Mouse (Mus musculus) midbrain, embryonic 14.5 days (tissue): ENCODE results near the gene Tmem186. TPM values are rescaled to one million over a fixed set of nuclear protein-coding genes. Genes with fewer than 3 reads are reported as not detected.

Experiments used
- ATAC-seq: fragments of 200-750 bp; cut with Nextera tagmentation; 2 replicates; pipeline ENCODE4 v1.8.0; 2017; ENCODE audit warnings: moderate number of reproducible peaks, moderate library complexity; ENCODE audit not compliant: low FRiP score, low TSS enrichment
- DNase-seq: peaks from one replicate; pipeline ENCODE4 v3.0.0-alpha.2; 2015
- H3K27ac ChIP-seq: fragments of 300-500 bp; sonication (generic); replicated peaks from 2 replicates; pipeline ENCODE4 v1.5.1; 2014; ENCODE audit warnings: mild to moderate bottlenecking, low read depth, low read length, moderate library complexity
- H3K27me3 ChIP-seq: fragments of 300-500 bp; sonication (generic); 2 replicates; pipeline ENCODE4 v1.6.1; 2014; ENCODE audit warnings: low read length, control low read depth, mixed read lengths; ENCODE audit not compliant: control insufficient read depth, insufficient read depth
- H3K36me3 ChIP-seq: fragments of 300-500 bp; sonication (generic); 2 replicates; pipeline ENCODE4 v1.6.1; 2014; ENCODE audit warnings: low read length, control low read depth; ENCODE audit not compliant: control insufficient read depth, insufficient read depth
- H3K4me1 ChIP-seq: fragments of 300-500 bp; sonication (generic); 2 replicates; pipeline ENCODE4 v1.6.1; 2014; ENCODE audit warnings: mild to moderate bottlenecking, antibody characterized with exemption, low read length, control low read depth; ENCODE audit not compliant: control insufficient read depth, insufficient read depth
- H3K4me2 ChIP-seq: fragments of 300-500 bp; sonication (generic); 2 replicates; pipeline ENCODE4 v1.6.1; 2014; ENCODE audit warnings: mild to moderate bottlenecking, low read length, moderate library complexity
- H3K4me3 ChIP-seq: fragments of 300-500 bp; sonication (generic); replicated peaks from 2 replicates; pipeline ENCODE4 v1.5.1; 2014; ENCODE audit warnings: low read depth, low read length
- H3K9ac ChIP-seq: fragments of 300-500 bp; sonication (generic); replicated peaks from 2 replicates; pipeline ENCODE4 v1.6.1; 2014; ENCODE audit warnings: mild to moderate bottlenecking, low read length, moderate library complexity
- H3K9me3 ChIP-seq: fragments of 300-500 bp; sonication (generic); 2 replicates; pipeline ENCODE4 v1.6.1; 2016; ENCODE audit warnings: low read length, control low read depth, mixed read lengths; ENCODE audit not compliant: control insufficient read depth
- WGBS: fragments of 180-500 bp; shearing (Covaris S2); extraction: QIAGEN DNeasy Blood & Tissue Kit; methylation state at CpG from one replicate; pipeline ENCODE4 v1.1.7; 2014; 5-methylcytosine and 5-hydroxymethylcytosine counted together
- polyA plus RNA-seq: library from polyadenylated mRNA; unstranded; fragments of >200 nt; fragmentation: Nextera tagmentation; extraction: Ambion mirVana; gene quantifications from 2 replicates; pipeline ENCODE4 v1.2.1, GENCODE M21; 2014

Tmem186 gene
- polyA plus RNA-seq, 1 experiment from 2014 or later = 16.1 TPM

GRCm38 (mm10) chr16:8639466-8640191 lies 2.1 kb upstream of the Tmem186 start:
- no peak overlapping the region for H3K27ac ChIP-seq
- no peak overlapping the region for H3K4me3 ChIP-seq
- H3K4me1 ChIP-seq = peaks cover 14% of the 10 kb centered on the region
- H3K27me3 ChIP-seq = no peaks in the 10 kb centered on the region
- H3K9me3 ChIP-seq = no peaks in the 10 kb centered on the region
- DNase-seq (no peak), ATAC-seq (no peak)
- no peak overlapping the region for H3K4me2 ChIP-seq
- no peak overlapping the region for H3K9ac ChIP-seq
- H3K36me3 ChIP-seq = peaks cover 42% of the 10 kb centered on the region
- WGBS = 94% methylated on average over 11 of the region's 11 CpGs

- Histone ChIP-seq H3K9ac (peak overlapping the region; percentile 62), H3K27ac (peak overlapping the region; percentile 78), H3K4me2 (peak overlapping the region; percentile 94), H3K9me3 (no peaks in the 10 kb centered on the region), H3K36me3 (peaks cover 38% of the 10 kb centered on the region), H3K27me3 (no peaks in the 10 kb centered on the region), H3K4me1 (peaks cover 14% of the 10 kb centered on the region), H3K4me3 (peak overlapping the region; percentile 80)
- DNase-seq = no peak
- WGBS = 47% methylated on average over 7 of the region's 7 CpGs
- ATAC-seq = no peak
Measured at GRCm38 (mm10) chr16:8638131-8638530, 619 bp upstream of the Tmem186 start.

GRCm38 (mm10) chr16:8636867-8637216 lies 670 bp downstream of the Tmem186 start:
- H3K4me1 ChIP-seq = peaks cover 14% of the 10 kb centered on the region
- H3K4me2 ChIP-seq = peak overlapping the region; percentile 94
- peak overlapping the region; percentile 78 for H3K27ac ChIP-seq
- no peaks in the 10 kb centered on the region for H3K9me3 ChIP-seq
- no peak for DNase-seq
- WGBS = under 1% methylated on average over 13 of the region's 13 CpGs
- peak overlapping the region; percentile 62 for H3K9ac ChIP-seq
- no peak for ATAC-seq
- peaks cover 39% of the 10 kb centered on the region for H3K36me3 ChIP-seq
- peak overlapping the region; percentile 80 for H3K4me3 ChIP-seq
- no peaks in the 10 kb centered on the region for H3K27me3 ChIP-seq

GRCm38 (mm10) chr16:8631428-8631827 lies 6.1 kb downstream of the Tmem186 start:
- peaks cover 7% of the 10 kb centered on the region for H3K4me1 ChIP-seq
- H3K27me3 ChIP-seq = no peaks in the 10 kb centered on the region
- no peak overlapping the region for H3K4me2 ChIP-seq
- no peak overlapping the region for H3K27ac ChIP-seq
- DNase-seq (no peak), ATAC-seq (no peak)
- WGBS = 92% methylated on average over 5 of the region's 5 CpGs
- no peaks in the 10 kb centered on the region for H3K9me3 ChIP-seq
- peaks cover 31% of the 10 kb centered on the region for H3K36me3 ChIP-seq
- H3K4me3 ChIP-seq = no peak overlapping the region
- H3K9ac ChIP-seq = no peak overlapping the region

GRCm38 (mm10) chr16:8630419-8630818 lies 7.1 kb downstream of the Tmem186 start:
- Histone ChIP-seq H3K27me3 (no peaks in the 10 kb centered on the region), H3K4me3 (no peak overlapping the region), H3K9ac (no peak overlapping the region), H3K4me1 (no peaks in the 10 kb centered on the region), H3K4me2 (no peak overlapping the region), H3K36me3 (peaks cover 25% of the 10 kb centered on the region), H3K27ac (no peak overlapping the region), H3K9me3 (no peaks in the 10 kb centered on the region)
- DNase-seq = no peak
- ATAC-seq = no peak
- 78% methylated on average over 2 of the region's 2 CpGs for WGBS

GRCm38 (mm10) chr16:8620315-8621115 lies 17.0 kb downstream of the Tmem186 start:
- Histone ChIP-seq H3K4me2 (no peak overlapping the region), H3K4me3 (no peak overlapping the region), H3K9ac (no peak overlapping the region), H3K36me3 (peaks cover 18% of the 10 kb centered on the region; the same call in 1 of the 2 replicates), H3K9me3 (no peaks in the 10 kb centered on the region), H3K27ac (no peak overlapping the region), H3K27me3 (no peaks in the 10 kb centered on the region), H3K4me1 (no peaks in the 10 kb centered on the region)
- no peak for ATAC-seq
- WGBS = 82% methylated on average over 16 of the region's 16 CpGs
- no peak for DNase-seq

GRCm38 (mm10) chr16:8619659-8620314 lies 17.7 kb downstream of the Tmem186 start:
- Histone ChIP-seq H3K36me3 (peaks cover 18% of the 10 kb centered on the region; the same call in 1 of the 2 replicates), H3K9ac (no peak overlapping the region), H3K27ac (no peak overlapping the region), H3K4me3 (no peak overlapping the region), H3K4me2 (no peak overlapping the region), H3K9me3 (no peaks in the 10 kb centered on the region), H3K27me3 (no peaks in the 10 kb centered on the region), H3K4me1 (no peaks in the 10 kb centered on the region)
- ATAC-seq = no peak
- no peak for DNase-seq
- WGBS = 36% methylated on average over 10 of the region's 10 CpGs

- no peaks in the 10 kb centered on the region for H3K4me1 ChIP-seq
- 85% methylated on average over 3 of the region's 3 CpGs for WGBS
- H3K9ac ChIP-seq = no peak overlapping the region
- H3K4me3 ChIP-seq = no peak overlapping the region
- H3K36me3 ChIP-seq = peaks cover 32% of the 10 kb centered on the region
- H3K9me3 ChIP-seq = no peaks in the 10 kb centered on the region
- H3K27me3 ChIP-seq = no peaks in the 10 kb centered on the region
- H3K27ac ChIP-seq = no peak overlapping the region
- DNase-seq (no peak), ATAC-seq (no peak)
- H3K4me2 ChIP-seq = no peak overlapping the region
Measured at GRCm38 (mm10) chr16:8613447-8613846, 24.1 kb downstream of the Tmem186 start.
